Mouse (Mus musculus) right cerebral cortex, adult 18-20 months (tissue): Measurements from ENCODE around the gene Il6ra.

Experiments used
- DNase-seq: peaks from one replicate; pipeline ENCODE4 v3.0.0; 2022; ENCODE audit warnings: mixed read lengths

The Il6ra gene

DNA sequence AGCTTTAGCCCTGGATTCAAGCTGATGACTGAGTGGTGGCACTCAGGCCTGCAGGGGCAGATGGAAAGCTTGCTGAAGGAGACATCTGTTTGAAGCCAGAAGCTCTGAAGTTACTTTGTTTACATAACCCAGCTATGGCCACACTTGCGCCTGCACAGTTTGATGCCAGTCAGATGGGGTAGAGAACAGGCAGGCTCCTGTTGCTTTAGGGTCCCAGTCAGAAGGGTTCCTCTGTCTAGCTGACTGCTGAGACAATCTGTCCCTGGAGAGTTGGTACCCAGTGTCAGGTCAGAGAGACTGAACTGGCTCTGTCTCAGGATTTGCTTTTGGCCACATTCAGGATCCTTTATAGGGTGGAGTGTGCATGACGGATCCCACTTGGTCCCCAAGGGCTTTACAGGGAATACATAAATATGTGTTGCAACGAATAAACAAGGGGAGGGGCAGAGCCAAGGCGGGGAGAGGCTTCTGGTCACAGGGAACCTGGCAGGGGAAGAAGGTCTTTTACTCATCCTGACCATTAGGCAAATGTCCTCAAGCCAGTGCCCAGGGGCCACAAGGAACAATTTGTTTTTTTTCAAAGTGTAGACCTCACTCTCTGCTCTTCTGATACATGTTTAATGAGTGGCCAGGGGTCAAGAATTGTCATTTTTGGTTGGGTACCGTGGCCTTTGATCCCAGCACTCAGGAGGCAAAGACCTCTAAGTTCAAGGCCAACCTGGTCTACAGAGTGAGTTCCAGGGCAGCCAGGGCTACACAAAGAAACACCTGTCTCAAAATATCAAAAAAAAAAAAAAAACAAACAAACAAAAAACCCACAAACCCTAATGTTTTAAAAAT lies 3.1 kb downstream of the Il6ra start:
- DNase-seq, result peak; percentile 7

DNA sequence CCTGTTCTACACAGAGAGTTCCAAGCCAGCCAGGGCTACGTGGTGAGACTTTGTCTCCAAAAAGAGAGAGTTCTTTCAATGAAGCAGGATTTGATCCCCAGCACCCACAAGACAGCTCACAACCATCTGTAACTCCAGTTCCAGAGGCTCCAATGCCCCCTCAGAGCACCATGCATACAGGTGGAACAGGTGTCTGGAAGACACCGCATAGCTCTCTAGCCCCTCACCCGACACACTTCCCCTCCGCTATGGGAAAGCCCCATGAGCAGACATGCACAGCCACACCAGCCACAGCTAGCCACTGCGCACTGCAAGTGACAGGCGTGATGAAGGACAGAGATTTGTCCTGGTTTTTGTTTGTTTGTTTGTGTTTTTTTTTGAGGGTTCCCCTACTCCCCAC lies 4.2 kb downstream of the Il6ra start:
- DNase-seq, result no peak

DNA sequence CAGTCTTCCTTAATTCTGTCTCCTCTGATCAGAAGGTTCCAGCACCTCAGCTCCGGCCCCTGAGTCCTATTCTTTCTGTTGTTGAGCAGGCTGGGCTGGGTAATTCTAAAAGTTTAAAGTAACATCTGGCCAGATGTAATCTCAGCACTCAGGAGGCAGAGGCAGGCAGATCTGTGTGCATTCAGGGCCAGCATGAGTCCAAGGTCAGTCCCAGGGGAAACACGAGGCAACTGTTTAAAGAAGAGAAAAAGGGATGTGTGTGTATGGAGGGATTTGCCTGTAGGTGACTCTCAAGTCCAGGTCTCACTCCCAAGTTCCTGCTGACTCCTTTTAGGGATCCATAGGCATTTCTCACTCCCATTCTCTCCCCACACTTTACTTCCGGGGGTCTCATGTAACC lies 5.2 kb downstream of the Il6ra start:
- no peak for DNase-seq

DNA sequence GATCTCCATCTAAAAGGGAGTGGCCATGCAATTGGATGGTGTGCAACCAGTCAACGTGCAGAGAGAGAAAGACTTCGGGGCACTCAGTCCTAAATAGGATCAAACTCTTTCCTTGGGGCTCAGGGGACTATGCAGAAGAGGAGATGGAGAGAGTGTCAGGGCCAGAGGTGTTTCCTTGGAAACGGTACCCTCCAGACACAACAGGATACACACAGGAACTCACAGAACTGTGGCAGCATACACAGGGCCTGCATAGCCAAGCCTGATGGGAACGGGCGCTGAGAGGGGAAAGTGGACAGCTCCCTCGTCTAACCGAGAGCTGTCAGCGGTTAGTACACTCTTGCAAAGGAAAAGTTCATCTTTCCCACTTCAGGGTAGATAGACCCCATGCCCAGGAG lies 13.5 kb downstream of the Il6ra start:
- no peak for DNase-seq

DNA sequence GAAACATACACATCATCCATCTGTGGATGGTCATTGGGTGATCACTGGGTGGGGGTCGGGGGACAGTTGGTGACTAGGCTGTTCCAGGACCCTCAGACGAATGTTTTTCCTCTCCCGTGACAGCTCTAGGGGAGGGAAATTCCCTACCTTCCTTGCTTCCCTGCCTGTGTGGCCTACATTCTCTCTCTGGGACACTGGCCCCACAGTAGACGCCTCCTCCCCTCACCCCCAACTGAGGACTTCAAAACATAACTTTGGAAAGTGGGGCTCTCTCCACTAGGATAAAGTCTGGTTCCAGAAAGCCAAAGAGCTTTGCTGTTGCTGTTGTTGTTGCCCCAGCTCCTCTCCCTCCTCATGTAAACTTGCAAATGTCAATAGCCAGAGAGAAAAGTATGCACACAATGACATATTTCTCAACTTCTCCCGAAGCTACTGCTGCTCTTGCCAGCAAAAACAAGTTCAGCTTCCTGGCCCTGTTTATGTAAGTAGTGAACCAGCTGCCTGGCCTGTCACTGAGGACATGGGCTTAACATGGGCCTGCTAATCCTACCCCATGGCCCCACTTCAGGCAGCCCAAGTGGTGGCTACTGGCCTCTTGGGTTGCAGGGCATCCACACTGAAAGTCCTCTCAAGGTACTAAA lies 14.0 kb downstream of the Il6ra start:
- no peak for DNase-seq

DNA sequence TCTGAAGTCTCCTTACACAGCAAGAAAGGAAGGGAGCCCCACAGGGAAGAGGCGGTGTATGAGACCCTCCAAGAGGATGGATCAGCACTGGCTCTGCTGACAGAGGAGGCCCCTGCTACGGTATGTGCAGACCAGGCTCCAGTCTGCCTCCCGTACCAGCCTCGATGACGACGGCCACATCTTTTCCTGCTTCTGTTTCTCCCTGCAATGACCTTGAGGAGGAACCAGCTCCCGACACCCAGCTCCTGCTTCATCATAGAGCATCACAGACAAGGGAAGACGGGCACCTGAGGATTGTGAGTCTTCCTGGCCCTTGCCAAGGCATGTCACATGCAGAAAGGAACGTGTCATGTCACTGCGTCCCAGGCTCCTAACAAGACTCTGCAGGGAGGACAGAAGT lies 15.0 kb downstream of the Il6ra start:
- no peak for DNase-seq

DNA sequence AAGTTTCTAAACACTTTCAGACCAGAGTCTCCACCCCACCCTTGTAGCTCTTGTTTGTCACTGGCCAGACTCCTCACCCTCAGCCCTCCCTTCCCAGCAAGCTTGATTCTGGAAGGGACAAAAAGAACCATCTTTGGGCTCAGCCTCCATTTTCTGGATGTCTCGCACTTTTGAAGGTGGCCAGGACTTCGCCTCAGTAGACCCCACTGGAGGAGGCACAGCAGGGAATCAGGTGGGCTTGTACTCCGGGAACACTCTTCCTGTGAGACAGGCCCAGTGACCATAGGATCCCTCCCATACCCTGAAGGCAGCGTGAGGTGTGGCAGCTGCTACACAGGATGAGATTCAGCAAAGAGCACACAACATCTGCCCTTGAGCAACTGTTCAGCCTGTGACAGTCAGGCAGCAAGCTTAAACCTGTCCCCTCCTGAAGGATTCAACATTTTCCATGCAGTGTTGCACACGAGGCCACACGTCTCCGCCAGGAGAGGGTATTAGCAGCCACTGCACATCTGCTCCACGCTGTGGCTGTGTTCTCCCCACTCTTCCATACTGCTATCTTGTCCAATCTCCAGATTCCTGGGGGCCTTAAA lies 15.7 kb downstream of the Il6ra start:
- DNase-seq, result no peak

DNA sequence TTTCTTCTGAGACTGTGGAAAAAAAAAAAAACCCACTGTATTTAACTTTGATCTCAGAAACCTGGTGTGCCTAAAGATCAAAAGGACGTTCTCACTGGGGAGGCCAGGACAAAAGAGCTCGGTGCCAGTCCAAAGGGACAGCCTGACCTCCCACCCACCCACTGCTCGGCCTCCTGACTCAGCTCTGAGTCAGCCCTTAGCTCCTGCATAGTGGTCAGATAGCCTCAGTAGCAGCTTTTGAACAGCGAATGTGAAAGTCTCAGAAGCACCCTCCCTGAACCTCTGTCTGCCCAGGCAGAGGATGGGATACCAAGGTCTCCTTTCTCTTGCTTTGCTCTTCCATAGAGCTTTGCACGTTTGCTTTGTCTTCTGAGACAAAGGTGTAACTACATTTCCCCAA lies 16.4 kb downstream of the Il6ra start:
- DNase-seq, result no peak

DNA sequence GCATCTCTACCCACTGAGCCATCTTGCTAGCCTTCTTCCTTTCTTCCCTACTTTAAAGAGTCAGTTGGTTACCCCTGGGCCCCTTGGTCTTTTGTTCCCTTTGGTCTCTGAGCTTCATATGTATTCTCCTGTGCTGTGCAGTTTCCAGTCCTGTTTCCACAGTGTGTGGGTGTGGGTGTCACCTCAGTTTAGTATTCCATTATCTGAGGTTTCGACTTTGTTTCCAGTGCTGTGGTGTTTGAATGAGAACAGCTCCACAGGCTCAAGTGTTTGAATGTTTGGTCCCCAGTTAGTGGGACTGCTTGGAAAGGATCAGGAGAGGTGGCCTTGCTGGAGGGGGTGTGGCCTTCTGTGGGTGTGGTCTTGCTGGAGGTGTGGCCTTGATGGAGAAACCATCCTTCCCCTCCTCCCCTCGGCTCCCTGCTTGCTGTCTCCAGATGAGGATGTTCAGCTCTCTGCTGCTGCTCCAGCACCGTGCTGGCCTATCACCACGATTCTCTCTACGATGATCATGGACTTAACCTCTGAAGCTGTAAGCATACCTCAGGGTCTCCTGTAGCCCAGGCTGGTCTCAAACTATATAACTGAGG lies 20.4 kb downstream of the Il6ra start:
- no peak for DNase-seq

DNA sequence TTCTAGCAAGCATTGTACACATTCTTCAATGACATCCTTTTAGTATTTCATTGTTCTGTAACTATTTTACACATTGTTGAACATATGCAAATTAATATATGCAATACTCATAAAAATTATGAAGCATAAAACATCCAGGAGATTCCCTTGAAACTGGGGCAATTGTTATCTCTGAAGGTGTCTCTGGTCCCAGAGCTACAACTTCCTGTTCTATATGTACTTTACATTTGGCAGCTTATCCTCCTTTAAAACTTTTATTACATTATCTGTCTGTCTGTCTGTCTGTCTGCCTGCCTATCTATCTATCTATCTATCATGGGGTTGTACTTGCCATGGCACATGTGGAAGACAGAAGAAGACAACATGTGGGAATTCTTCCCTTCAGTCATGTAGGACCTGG lies 21.3 kb downstream of the Il6ra start:
- no peak for DNase-seq

DNA sequence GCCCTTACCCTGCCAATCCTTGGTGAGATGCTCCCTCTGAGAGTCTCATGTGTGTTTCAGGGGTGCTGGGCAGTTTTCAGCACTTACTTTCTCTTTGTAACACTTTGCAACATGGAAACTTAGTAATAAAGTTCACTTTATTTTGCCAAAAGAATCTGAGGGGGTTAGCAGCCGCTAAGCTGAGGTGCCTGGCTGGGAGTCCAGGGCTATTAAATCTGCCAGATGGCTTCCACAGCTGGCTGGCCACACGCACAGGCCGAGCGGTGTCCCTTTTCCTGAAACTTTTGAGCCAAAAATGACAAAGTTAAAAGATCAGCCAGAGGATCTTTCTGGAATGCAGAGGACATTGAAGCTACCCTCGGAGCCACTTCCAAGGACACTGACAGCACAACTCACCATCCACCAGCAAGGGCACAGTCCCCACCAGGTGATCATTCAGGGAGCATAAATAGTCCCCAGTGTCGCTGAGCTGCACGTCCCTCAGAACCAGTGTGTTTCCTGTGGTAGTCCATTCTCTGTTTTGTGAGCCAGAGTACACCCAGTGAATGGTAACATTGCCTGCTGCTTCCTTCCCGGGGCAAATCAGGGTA lies 23.1 kb downstream of the Il6ra start:
- DNase-seq, result no peak

DNA sequence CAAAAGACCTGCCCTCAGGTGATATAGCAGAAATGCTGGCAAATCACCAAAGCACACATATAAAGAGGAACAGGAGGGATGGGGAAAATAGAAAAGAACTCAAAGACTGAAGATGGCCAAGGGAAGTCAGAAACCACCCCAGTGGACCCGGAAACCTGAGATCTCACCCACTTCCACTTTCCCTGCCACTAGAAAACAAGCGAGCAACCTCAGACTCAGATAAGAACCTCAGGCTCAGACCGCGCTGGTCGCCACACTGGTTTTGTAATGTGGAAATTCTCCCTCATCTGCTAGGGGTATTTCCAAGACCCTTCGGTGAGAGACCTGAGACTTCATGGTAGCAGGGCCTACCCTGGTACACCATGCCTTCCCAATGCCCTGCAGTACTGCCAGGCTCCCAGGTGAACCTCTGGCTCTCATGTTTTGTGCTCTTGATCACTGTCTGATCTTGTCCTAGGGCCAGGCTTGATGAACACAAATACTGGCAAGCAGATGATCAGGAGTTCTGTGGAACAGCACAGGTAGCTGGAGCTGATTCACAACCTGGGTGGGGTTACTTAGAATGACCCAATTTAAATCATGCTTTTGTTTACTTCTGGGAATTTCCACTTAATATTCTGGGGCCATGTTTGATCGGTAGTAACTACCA lies 25.3 kb downstream of the Il6ra start:
- no peak for DNase-seq

DNA sequence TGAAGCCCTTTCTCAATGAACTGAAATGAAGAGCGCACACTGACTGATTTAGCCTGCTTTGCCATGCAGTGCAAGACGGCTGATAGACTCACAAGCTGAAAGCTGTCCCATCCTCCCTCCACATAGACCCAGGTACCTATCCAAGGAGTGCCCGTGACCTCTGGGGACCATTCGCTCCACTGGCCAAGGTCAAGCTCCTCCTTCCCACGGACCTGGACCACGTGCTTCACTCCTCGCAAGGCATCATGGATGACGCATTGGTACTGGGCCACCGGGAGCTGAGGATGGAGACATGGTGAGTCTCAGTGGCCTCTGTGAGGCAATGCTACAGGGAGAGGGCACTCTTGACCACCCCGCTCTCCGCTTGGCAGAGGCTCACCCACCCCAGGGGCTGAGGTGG lies 27.2 kb downstream of the Il6ra start:
- DNase-seq, result no peak

DNA sequence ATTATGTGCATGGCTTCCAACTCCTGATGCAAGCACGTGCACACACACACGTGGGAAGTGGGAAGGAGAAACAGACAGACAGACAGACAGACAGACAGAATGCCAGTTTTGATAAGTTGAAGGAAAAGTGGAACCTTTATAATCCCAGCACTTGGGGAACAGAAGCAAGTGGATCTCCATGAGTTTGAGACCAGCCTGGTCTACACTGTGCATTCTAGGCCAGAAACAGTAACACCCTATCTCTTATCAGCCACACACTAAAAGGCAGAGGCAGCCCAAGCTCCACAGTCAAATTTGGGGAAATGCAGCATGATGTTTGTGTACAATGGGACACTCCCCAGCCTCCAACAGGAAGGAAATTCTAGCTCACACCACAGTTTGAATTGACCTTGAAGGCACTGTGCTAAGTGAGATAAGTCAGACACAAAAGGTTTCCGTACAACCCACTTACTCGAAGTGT lies 29.4 kb downstream of the Il6ra start:
- no peak for DNase-seq

DNA sequence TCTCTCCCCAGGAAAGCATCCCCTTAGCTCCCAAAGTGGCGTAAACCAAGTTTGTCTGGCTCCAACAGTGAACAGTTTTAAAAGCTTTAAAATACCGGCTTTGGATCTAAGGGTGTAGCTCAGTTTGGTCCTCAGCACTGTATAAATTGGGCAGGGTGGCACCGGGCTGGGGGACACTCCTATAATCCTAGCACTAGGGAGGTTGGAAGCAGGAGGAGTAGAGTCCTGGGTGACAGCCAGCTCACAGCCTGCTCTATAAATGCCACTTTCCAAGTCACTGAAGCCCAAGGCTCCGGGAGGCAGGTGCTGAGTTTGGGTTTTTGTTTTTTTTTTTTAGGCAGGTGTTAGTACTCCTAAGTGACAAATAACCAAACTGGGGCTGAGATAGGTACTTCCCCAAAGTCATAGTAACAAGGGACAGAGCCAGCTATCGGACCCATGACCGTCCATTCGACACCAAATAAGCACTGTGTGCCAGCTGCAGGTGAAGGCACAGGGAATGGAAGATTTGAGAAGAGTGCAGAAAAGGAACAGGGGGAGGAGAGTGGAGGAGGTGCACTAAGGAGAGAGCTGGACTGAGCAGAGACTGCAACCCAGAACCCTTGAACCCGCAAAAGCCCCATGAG lies 30.3 kb downstream of the Il6ra start:
- no peak for DNase-seq

DNA sequence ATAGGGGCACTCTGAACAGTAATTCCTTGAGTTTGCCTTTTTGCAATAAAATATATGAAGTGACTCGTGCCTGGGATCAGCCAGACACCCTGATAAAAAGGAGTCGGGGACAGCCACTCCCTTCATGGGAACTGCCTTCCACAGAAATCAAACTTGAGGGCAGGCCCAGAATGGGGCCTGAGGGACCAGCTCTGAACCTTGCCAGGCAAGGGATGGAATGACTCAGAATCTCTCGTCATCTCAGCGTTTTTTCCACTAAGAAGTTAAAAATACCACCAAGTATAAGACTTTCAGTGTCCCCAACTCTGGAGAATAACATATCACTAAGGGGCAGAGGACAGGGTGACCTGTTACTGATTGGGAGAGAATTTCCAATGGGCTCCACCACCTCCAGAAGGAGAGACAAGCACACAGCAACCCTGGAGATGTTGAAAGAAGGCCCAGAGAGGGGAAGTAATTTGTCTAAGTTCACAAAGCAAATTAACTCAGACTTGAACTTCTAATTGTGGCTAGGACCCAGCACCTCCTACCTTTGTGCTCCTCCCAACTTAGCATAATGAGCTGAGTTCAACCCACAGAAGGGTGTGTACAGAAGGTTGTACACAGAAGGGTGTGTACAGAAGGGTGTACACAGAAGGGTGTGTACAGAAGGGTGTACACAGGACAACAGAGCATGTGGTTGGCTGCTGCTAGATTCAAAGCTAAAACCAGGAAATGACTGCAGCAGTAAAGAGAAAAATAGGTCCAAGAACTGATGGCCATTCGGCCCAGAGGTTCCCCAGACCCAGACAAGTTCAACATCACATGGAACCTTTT lies 32.8 kb downstream of the Il6ra start:
- DNase-seq, result no peak

DNA sequence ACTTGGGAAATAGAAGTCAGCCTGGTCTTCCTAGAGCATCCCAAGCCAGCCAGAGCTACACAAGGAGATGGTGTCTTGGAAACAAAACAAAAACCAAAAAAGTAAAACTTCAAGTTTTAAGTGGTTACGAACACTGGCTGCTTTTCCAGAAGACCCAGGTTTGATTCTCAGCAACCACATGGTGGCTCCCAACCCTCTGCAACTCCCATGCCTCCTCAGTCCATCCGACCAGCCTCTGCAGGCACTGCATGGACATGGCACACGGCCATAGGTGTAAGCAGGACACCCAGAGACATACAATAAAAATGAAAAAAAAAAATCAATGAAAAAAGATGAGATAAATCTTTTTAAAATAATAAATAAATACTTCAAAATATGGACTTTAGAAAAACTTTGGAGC lies 33.7 kb downstream of the Il6ra start:
- no peak for DNase-seq

DNA sequence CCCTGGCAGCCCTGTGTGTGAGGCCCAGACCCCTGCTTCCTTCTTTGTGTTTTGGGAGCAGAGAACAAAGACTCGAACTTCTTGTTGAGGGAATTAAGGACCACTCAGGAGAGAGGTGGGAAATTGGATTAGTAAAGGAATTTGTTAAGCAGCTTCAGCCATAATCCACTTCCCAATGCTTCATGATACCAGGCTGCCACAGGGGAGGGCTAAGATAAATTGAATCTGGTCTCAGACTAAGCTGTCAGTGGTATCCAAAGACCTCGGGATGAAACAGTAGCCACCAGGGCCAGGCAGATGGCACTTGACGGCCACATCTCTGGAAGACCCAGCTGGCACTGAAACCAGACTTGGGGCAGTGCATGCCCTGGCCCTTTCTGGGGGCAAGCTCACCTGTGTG lies 34.5 kb downstream of the Il6ra start:
- no peak for DNase-seq

DNA sequence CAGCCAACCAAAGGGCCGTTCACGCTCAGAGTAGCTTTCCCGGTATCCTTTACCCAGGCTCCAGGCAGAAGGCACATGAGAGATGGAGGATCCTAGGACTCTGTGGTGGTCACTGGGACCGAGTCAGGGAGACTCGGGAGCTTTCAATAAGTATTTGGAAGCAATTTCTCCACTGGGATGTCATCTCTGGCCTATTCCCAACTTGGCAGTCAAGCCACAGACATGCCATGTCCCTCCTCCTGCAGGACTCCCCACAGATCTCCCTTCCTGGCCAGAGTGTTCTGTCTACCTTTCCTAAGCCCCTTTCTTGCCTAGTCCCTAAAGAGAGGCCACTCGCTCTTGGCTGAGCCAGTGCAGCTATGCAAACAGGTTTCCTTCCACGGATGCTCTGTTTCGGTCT lies 35.9 kb downstream of the Il6ra start:
- no peak for DNase-seq

DNA sequence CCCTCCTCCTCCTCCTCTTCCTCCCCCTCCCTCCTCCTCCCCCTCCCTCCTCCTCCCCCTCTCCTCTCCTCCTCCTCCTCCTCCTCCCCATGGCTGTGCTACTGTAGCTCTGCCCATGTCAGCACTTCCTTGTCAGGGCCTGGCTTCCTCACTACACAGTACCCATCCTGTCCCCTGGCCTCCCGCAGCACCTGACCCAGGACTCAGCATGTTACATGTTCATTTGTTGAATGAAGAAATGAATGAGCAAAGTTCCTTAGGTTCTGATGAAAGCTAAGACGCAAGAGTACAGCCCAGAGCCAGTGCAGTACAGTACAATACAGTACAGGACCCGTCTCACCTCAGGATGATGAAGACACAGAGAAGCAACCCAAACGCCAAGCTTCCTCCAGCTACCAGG lies 36.5 kb downstream of the Il6ra start:
- DNase-seq, result no peak

DNA sequence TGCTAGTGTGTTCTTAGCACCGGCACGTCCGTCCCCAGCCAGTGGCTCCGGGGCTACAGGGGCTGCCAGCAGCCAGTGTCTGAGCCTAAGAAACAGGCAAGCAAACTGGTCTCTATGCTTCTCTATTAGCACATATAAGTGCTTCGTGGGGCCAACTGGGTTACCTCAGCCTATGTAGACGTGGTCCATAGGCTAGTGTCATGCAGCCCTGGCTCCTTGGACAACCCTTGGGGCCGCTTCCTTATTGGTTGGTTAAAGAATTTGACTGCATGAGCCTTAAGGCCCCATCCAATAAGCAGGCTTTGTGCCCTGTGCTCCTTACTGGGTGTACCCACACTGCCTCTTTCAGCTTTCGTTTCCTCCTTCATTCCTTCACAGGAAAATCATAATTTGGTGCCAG lies 37.2 kb downstream of the Il6ra start:
- no peak for DNase-seq

DNA sequence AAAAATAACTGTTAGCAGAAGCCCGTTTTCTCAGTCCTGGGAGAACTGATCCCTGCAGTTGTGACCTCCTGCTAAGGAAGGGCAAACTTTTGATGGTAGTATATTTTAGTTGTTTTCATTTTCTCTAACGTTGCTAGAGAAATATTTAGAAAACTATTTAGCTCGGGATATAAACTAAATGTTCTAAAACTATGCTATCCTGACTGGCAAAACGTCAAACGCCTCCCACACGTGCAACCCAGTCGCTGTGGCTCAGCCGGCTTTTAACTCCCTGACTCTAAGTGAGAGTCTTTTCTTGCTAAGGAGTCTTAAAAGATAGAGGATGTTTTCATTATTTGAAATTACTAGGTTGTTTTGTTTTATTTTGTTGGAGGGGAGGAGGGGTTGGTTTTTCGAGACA lies 38.0 kb downstream of the Il6ra start:
- DNase-seq, result peak; percentile 33
